Mouse (Mus musculus): ENCODE measurements around the gene Tcte2. TPM values are rescaled to one million over a fixed set of nuclear protein-coding genes. Genes with fewer than 3 reads are reported as not detected.

The Tcte2 gene
- total RNA-seq, 2 experiments from 2014 or later: 5.2 to 6.7 TPM

DNA sequence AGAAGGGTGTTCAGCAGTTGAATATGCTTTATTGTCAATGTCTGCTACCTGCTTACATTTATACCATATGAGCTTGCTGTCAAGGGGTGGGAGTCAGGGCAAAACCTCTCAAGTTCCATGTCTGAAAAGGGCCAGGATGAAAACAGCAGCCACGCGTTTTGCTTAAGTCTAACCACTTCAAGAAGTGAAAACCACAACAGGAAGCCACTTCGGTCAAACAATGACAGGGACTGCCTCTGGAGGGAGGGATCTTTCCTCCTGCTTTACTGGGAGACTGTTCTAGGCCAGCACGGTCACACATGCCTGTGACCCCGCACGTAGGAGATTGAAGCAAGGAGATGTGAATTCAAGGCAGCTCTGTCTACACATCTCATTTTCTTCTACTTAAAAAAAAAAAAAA, 15.3 kb downstream of the Tcte2 start:
- no peak for DNase-seq (ENCODE audit: low spot score in 2 of 2)

DNA sequence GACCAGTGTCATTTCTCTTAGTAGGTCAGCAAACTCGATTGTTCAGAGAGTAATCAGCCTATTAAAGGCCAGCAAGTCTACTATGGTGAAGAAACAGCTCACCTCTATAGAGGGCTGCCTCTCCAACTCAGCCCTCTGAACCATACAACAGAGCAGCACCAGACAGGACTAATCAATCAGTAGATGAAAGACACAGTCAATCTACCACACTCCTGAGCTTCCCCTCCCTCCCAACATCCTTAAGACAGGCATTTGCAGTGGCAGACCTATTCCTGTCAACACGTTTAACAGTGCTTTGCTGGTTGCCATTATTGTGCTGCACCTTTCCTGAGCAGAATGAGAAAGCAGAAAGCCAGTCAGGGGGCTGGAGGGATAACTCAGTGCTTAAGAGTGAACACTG, 16.3 kb downstream of the Tcte2 start:
- no peak for DNase-seq (ENCODE audit: low spot score in 2 of 2)

DNA sequence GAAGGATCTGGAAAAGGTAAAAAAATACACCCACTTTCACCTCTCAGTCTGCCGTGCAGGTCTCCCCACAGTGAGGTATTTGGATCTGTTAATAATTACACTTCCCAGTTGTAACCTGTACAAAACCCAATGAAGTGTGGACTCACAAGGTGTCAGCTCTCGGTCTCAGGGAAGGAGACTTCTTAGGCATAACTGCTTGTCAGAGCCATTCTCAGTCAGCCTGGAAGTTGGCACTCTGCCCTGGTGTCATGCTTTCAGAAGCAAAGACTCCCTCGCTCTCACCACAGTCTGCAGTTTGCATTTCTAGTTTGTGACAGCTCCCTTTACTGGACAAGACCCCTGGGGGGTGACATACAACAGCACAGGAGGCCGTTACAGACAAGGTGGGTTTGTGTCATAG, 16.8 kb downstream of the Tcte2 start:
- no peak for DNase-seq (ENCODE audit: low spot score in 2 of 2)

DNA sequence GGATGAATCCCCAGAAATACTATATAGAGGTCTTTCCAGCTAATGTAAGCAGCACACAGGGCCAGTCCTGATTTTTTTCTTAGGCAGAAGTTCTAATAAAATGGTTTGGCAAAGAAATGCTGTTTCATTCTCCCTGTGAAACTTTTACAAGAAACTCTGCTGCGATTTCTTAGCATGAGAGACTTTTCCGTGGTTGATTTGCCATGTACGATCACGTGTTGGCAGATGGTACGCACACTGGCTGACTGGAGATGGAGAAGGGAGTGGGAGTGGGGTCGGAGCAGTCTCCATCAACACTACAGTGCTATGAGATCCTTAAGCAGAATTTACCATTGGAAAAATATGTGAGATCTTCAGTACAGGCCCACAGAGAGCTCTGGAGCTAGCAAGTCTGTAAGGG, 17.4 kb downstream of the Tcte2 start:
- DNase-seq (ENCODE audit: low spot score in 2 of 2): no peak

DNA sequence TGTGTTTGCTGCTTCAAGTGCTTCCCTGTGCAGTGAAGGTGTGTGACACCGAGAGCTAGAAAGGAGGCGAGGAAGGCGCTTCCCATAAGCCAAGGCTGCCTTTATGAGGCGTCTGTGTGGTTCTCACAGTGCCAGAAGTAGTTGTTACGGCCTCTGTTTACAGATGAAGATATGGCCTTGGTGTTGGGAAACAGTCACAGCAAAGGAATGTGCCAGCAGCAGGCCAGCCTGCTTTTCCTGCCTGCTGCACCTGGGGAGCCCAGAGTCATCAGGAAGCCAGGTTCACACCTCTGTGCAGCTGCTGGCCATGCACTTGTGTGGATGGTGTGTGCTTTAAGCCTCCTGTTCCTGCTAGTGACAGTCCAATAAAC, 17.9 kb downstream of the Tcte2 start:
- DNase-seq (ENCODE audit: low spot score in 2 of 2): no peak

DNA sequence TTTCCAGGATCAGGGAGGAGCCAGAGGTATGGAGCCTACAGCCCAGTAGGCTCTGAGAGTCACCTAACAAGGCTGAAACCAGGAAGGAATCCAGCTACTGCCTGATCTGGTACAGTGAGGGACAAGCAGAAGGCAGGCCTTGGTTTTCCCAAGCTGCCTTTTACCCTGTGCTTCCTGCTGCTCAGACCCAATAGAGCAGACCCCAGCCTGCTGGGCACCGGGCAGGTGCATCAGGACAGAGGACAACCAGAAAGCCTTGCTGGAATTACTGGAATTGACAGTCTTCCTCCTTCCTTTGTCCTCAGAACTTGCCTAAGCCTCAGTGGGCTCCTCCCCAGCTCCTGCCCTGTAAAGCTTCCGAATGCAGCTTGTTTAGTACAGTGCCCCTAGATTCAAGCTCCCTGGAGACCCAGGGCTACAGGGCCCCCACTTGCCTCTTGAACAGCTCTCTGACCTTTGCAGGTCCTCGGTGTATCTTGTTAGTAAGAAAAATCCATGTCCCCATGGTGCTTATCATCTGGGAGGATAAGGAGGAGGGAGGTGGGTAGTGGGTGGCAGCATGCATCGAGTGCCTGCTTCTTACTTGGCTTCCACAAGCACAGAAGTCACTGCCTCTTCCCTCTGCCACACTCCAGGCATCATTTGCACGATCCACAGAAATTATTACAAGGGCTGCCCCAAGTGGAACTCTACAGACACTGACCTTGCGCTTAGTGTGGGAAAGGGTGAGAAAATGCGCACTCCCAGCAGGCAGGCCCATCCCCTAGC, 18.5 kb downstream of the Tcte2 start:
- no peak for DNase-seq (ENCODE audit: low spot score in 2 of 2)

DNA sequence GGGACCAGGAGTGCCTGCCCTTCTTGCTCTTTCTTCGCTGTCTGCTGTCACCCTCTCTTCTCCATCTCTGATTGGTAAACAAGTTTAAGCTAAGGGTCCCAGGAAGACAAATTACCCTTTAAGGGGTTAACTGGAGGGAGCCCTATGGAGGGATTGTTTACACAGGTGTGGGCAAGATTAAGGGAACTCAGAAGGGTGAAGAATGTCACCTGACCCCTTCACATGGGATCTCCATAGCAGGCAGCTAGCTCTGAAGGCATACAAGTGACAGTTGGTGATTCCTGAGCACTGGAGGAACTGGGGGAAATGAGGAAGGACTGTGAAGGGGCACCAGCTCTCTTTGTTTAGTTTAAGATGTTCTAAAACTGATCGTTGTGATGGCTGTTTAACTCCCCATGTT, 19.3 kb downstream of the Tcte2 start:
- DNase-seq (ENCODE audit: low spot score in 2 of 2): no peak

DNA sequence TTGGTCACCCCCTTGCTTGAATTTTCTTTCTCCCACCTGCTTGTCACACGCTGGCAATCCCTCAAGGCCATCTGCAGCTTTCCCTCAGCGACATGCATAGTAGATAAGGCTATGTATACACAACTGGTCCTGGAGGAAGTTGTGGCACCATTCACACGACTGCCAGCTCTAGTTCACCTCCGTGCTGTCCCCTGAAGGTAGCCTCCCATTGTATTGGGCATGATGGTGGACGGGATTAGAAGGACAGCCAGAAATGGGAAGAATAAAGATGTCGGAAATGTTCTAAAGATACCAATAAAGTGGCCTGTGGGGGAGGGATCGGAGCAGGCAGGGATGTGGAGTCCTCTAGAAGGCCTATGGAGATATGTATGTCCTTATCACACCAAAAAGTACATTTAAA, 20.0 kb downstream of the Tcte2 start:
- no peak for DNase-seq (ENCODE audit: low spot score in 2 of 2)

DNA sequence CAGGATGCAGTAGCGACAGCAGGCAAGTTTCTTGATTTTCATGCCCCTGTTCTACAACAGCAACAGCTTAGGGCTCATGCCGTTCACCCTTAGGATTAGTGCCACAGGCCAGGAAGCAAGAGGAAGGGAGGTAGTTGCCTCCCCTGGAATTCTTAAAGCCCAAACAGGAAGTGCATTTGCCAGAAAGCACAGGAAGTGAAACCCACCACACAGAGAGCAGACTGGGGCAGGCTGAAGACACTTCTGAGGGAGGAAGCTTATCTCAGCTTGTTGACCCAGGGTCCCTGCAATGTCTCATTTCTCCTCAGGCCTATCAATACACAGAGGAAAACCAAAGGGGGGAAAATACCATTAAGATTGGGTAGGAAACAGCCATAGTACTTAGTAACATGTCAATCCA, 20.8 kb downstream of the Tcte2 start:
- no peak for DNase-seq (ENCODE audit: low spot score in 2 of 2)

DNA sequence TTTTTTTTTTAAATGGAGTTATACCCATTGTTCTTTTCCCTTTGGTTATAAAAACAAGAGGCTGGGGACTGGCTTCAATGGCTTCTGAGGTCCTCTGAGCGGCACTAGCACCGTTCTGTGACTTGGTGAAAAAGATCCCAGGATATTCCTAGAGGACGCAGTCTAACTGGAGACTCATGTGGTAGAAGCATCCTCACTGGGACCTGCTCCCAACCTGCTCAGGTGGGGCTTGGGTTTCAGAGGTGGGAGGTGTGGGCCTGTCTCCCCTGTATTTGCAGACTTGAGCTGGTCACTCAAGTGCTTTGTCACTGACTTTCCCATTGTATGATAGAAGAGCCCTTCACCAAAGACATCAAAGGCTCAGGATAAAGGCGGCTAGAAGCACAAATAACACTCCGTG, 21.6 kb downstream of the Tcte2 start:
- DNase-seq (ENCODE audit: low spot score in 2 of 2): no peak

DNA sequence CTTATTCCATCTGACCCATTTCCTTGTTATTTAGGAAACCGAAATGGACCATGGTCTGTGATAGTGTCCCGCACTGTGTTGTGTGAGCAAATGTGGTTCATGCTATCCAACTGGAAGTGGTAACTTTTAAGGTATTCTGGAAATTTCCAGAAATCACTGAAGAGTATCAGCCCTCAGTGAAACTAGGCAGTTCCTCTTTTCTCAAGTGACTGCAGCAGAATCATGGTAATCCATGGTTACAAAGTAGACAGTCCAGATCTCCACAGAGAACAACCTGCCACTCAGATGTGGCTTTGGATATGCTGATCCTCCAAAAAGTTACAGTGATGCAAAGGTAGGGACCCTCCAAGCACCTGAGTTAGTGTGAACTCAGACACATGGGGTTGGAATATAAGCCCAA, 22.7 kb downstream of the Tcte2 start:
- no peak for DNase-seq (ENCODE audit: low spot score in 2 of 2)

DNA sequence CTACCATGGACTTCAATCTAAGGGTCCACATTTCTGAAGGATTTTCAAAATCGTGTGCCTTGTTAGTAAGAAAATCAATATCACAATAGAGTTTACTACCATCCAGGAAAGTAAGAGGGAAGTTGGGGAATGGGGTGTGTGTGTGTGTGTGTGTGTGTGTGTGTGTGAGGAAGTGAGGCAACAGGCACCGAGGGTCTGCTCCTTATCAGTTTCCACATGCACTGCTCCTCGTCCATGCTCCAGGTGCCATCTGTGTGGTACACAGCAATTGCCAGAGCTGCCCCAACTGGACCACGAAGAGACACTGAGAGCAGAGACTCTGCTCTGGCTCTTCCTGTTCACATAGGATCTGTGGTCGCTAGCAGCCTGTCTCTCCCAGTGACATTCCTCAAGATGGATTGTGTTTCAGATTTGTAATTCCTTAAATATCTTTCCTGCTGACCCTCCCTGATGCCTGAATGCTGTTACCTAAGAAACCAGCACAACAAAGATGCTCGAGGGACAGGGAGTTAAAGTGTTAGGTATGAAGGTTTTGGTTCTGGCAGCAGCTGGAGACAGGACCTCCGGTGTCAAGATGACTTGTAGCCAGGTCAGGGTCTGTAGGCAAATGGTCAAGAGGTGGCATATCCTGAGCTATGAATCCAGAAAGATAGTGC, 23.4 kb downstream of the Tcte2 start:
- no peak for DNase-seq (ENCODE audit: low spot score in 2 of 2)

DNA sequence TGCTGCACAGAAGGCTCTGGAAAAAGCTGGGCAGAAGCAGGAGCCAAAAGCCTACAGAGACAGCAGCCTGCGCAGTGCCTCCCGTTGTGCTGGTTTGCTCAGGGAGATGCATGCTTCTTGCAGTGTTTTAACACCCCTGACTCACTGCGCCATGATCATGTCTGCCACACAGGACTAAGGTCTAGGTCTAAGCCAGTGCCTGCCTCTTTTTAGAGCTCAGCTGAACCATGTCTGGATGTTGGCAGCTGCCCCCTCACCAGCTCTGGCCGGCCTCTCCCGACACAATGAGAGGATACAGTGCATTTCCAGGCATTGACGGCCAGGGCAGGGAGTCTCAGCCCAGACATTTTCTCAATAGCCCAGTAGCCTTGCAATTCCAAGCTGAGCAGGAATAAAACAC, 24.3 kb downstream of the Tcte2 start:
- DNase-seq (ENCODE audit: low spot score in 2 of 2): no peak

DNA sequence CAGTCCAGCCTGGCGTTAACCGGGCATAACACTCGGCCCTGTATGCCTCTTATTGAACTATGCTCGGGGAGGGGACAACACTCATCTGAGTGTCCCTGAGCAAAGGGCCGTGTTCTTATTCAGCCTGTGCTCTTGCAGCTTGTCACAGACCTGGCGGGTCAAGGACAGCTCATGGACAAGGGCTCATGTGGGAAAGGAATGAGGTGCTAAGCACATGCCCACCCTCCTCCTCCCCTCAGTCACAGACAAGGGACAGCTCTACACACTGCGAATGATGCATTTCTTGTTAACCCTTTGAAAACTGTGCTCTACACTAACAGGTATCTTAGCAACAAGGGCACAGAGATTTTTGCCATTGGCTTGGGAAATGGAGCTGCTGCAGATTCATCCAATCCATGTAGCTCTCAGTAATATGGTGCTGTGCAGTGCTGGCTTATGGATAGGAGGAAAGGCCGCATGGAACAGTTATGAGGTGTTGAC, 25.8 kb downstream of the Tcte2 start:
- DNase-seq (ENCODE audit: low spot score in 2 of 2): no peak

DNA sequence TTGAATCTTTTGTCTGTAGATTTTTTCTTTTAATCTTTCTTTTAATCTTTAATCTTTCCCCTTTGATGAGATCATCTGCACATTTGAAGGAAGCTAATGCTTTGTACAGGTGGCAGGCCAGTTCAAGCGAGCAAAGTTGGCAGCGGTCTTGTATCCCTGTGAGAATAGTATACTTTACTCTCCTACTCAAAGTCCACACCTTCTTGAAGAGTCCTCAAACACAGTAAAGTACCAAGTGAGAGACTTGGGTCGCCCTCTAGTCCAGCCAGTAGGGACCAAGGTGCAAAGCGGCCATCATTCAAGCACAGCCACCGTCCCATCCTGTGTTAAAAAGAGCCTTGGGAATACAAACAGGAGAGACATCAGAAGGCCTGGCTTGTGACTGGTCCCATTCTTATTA, 26.6 kb downstream of the Tcte2 start:
- no peak for DNase-seq (ENCODE audit: low spot score in 2 of 2)

DNA sequence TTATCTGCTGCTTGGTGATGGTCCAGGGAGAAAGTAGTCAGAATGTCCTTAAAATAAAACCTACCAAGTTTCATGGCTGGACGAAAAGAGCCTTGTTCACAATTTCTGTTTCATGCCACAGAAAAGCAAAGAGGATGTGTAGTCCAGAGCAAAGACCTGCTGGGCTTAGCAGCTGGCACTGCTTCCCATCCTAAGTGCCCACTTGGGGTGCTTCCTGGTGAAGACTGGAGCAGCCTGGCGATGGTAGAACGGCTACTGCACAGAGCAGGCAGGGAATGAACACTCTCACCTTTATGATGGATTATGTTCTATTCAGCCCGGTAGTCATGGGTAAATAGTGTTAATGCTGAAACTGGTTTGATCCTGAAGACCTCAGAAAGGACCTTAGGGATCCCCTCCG, 27.7 kb downstream of the Tcte2 start:
- no peak for DNase-seq (ENCODE audit: low spot score in 2 of 2)

DNA sequence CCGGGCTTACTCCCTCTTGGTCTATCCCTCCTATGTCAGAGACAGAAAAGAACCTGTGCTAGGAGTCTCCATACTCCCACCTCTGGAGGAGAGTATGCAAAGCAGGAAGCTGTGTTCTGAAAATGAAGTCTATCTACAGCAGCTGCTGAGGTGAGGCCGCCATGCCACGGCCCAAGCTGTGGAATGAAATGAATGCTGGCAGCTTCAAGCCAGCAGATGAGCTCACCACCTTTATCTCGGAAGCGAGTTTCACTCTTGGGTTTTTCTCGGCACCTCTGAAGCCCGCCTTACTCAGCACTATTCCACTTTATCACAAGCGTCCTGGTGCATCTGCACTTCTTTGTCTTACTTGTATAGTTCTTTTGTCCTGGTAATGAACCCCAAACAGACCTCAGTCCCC, 28.9 kb downstream of the Tcte2 start:
- DNase-seq (ENCODE audit: low spot score in 2 of 2): no peak

DNA sequence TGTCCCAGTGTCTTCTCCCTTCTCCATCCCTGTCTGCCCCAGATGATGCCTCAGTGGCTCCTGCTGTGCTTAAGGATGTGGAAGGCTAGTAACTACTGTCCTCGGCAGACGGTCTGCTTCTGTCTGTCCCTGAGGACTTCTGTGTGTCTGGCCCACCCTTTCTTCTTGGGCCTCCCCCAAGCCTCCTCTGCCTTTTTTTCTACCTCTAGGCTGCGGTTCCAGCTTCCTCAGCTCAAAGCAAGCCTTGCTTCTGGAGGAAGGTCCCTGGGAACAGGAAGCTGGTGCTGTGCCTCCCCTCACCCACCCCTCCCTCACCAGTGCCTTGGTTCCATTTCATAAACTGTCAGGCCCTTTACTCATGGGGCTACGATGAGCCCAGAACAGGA, 29.9 kb downstream of the Tcte2 start:
- DNase-seq (ENCODE audit: low spot score in 2 of 2): no peak

DNA sequence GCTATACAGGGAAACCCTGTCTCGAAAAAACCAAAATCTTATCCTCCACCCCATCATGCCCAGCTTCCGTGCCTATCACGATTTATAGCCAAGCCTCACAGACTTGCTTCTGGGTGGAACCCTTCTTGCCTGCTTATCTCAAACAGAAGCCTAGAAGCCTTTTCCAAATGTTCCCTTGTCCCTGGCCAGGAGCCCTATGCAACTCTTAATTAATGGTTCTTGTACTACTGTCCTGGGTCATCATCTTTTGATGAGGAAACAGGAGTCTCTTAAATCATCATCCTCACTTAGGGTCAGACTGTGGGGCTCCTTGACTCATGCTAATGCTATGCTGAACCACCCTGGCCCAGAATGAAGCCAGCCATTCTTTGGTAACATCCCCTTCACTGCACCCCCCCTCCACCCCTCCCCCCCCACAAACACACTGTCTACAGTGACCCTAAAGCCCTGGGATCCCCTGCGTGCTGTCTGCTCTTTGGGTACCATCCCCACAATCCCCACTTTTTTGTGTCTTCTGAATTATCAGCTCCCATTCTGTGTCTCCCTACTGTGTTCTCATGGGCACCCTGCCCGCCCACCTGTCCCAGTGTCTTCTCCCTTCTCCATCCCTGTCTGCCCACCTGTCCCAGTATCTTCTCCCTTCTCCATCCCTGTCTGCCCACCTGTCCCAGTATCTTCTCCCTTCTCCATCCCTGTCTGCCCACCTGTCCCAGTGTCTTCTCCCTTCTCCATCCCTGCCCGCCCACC, 30.5 kb downstream of the Tcte2 start:
- DNase-seq (ENCODE audit: low spot score in 2 of 2): no peak

DNA sequence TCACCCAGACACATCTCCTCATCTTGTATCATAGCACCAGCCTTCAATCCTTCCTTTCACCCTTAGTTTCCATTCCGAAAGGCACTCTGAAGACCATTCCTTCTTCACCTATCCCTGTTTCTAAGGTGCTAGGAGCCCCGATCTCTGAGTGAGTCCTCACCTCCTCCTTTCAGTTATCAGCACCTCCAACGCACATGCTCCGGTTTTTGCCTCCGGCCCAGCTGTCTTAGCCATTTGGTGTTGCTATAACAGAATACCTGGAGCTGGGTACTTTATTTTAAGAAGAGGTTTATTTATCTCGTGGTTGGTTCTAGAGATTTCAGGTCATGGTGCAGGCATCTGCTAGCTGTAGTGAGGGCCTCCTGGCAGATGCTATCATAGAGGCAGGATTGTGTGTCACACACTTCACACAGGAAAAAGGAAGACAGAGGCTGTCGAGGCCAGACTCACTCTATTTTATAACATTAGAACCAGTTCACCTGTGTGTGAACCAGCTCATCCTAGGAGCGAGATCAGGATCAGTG, 34.7 kb downstream of the Tcte2 start:
- DNase-seq (ENCODE audit: low spot score in 2 of 2): no peak

DNA sequence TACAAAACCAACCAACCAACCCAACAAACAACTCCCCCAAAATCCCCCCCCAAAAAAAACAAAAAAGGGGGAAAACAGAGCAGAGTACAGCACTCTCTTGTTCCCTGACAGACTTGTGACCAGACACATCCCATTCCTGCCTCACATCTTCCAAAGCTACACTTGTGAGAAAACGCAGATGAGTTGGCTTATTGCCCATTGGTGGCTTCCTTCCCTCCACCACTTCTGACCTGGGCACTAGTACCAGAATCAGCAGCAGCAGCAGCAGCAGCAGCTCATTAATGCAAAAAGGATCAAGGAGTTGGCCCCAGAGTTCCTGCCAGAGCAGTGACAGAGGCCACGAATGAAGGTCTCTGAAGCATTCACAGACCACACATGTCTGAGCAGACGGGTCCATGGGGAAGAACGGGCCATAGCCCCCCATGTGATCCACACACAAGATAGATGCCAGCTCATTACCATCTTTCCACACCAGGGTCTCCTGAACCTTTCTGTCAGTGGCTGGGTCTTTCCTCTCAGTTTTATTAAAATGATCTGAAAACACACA, 36.5 kb downstream of the Tcte2 start:
- DNase-seq (ENCODE audit: low spot score in 2 of 2): no peak

DNA sequence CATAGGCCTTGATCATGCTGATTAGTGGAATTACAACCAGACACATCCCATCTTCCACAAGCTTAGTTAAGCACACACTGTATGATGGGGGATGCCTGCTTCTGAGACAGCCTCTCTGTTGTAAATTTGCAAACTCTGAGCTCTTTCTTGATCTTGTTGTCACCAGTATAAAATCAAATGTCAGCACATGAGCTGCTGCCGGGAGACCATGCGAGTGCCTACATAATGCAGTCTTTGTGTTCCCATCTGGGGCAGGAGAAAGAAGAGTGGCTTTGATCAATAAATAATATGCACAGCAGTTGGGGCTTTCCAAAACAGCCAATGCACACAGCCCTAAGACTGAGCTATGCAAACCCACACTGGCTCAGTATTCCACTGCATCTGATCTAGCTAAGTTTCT, 39.2 kb downstream of the Tcte2 start:
- DNase-seq (ENCODE audit: low spot score in 2 of 2): no peak

All from adrenal gland, postnatal 4 days (tissue).